Mouse (Mus musculus) MEL (cell line): ENCODE measurements around the gene Chst15. TPM values are rescaled to one million over a fixed set of nuclear protein-coding genes. Genes with fewer than 3 reads are reported as not detected.

Source experiments
- DNase-seq: peaks from one replicate; pipeline ENCODE4 v3.0.0; 2011; ENCODE audit warnings: low read depth, low spot score
- H3K27ac ChIP-seq: 2 replicates; pipeline ENCODE4 v1.5.1; 2012; ENCODE audit warnings: low read depth, mild to moderate bottlenecking, control low read depth, low read length, moderate library complexity; ENCODE audit not compliant: control insufficient read depth
- H3K27me3 ChIP-seq, 2 experiments: fragments of 150-350 bp in 1 of 2; sonication (generic) in 1 of 2; 2 replicates each; pipeline ENCODE4 v1.6.1; 2012; ENCODE audit warnings: low read length in 2 of 2, mild to moderate bottlenecking in 2 of 2, improper control_type of control experiment in 1 of 2, moderate library complexity in 1 of 2; ENCODE audit not compliant: insufficient read depth in 2 of 2, control insufficient read depth in 1 of 2
- H3K36me3 ChIP-seq, 2 experiments: 2 replicates each; pipeline ENCODE4 v1.6.1; 2012 to 2014; ENCODE audit warnings: low read length in 2 of 2, improper control_type of control experiment in 1 of 2, inconsistent platforms in 1 of 2, mild to moderate bottlenecking in 1 of 2; ENCODE audit not compliant: insufficient read depth in 2 of 2, control insufficient read depth in 1 of 2
- H3K4me1 ChIP-seq, 2 experiments: fragments of 150-350 bp in 1 of 2; sonication (generic) in 1 of 2; 2 replicates each; pipeline ENCODE4 v1.6.1; 2012; ENCODE audit warnings: low read length in 2 of 2, improper control_type of control experiment in 1 of 2, mild to moderate bottlenecking in 1 of 2; ENCODE audit not compliant: insufficient read depth in 2 of 2, control insufficient read depth in 1 of 2
- H3K4me3 ChIP-seq, 2 experiments: fragments of 150-350 bp in 1 of 2; sonication (generic) in 1 of 2; 2 replicates each; pipeline ENCODE4 v1.5.1; 2012; ENCODE audit warnings: low read depth in 2 of 2, low read length in 2 of 2, mild to moderate bottlenecking in 2 of 2, moderate library complexity in 2 of 2, control low read depth in 1 of 2, improper control_type of control experiment in 1 of 2; ENCODE audit not compliant: control insufficient read depth in 1 of 2, insufficient read depth in 1 of 2
- H3K79me2 ChIP-seq: 2 replicates; pipeline ENCODE4 v1.6.1; 2012; ENCODE audit warnings: mild to moderate bottlenecking, low read length, moderate library complexity; ENCODE audit not compliant: control insufficient read depth, poor library complexity, insufficient read depth
- H3K9ac ChIP-seq: 2 replicates; pipeline ENCODE4 v1.6.1; 2012; ENCODE audit warnings: low read depth, mild to moderate bottlenecking, control low read depth, low read length, moderate library complexity; ENCODE audit not compliant: control insufficient read depth, poor library complexity, severe bottlenecking
- H3K9me3 ChIP-seq: fragments of 150-350 bp; sonication (generic); replicated peaks from 2 replicates; pipeline ENCODE4 v1.6.1; 2012; ENCODE audit warnings: mild to moderate bottlenecking, low read length, improper control_type of control experiment, moderate library complexity; ENCODE audit not compliant: insufficient read depth
- BHLHE40 ChIP-seq: IDR thresholded peaks from 2 replicates; pipeline ENCODE4 v1.6.1; 2012; ENCODE audit warnings: low read depth, mild to moderate bottlenecking, inconsistent platforms, low read length, improper control_type of control experiment, borderline replicate concordance
- CTCF ChIP-seq, 3 experiments: IDR thresholded peaks in 2 of 3; conservative IDR thresholded peaks in 1 of 3; 2 replicates each; pipeline ENCODE4 v1.5.1; 2011 to 2012; ENCODE audit warnings: low read length in 3 of 3, low read depth in 2 of 3, mild to moderate bottlenecking in 2 of 3, improper control_type of control experiment in 1 of 3, inconsistent platforms in 1 of 3, mixed read lengths in 1 of 3, moderate library complexity in 1 of 3; ENCODE audit not compliant: control insufficient read depth in 1 of 3, insufficient read depth in 1 of 3, poor library complexity in 1 of 3, severe bottlenecking in 1 of 3
- E2F4 ChIP-seq: IDR thresholded peaks from 2 replicates; pipeline ENCODE4 v1.6.1; 2011; ENCODE audit warnings: low read depth, low read length, improper control_type of control experiment, borderline replicate concordance
- ELF1 ChIP-seq: IDR thresholded peaks from 2 replicates; pipeline ENCODE4 v1.6.1; 2014; ENCODE audit warnings: low read depth, mild to moderate bottlenecking, inconsistent platforms, low read length, improper control_type of control experiment, moderate library complexity
- ETS1 ChIP-seq: IDR thresholded peaks from 2 replicates; pipeline ENCODE4 v1.6.1; 2012; ENCODE audit warnings: low read depth, mild to moderate bottlenecking, inconsistent platforms, low read length, improper control_type of control experiment, moderate library complexity
- KAT2A ChIP-seq: conservative IDR thresholded peaks from 2 replicates; pipeline ENCODE4 v1.6.1; 2012; ENCODE audit warnings: low read depth, low read length, improper control_type of control experiment, inconsistent platforms
- MAFK ChIP-seq: IDR thresholded peaks from 2 replicates; pipeline ENCODE4 v1.6.1; 2011; ENCODE audit warnings: low read depth, mild to moderate bottlenecking, low read length, improper control_type of control experiment, borderline replicate concordance
- MAZ ChIP-seq: IDR thresholded peaks from 2 replicates; pipeline ENCODE4 v1.6.1; 2012; ENCODE audit warnings: low read depth, mild to moderate bottlenecking, inconsistent platforms, low read length, improper control_type of control experiment
- MXI1 ChIP-seq: IDR thresholded peaks from 2 replicates; pipeline ENCODE4 v1.6.1; 2011; ENCODE audit warnings: mild to moderate bottlenecking, low read depth, low read length, improper control_type of control experiment
- NELFE ChIP-seq: IDR thresholded peaks from 2 replicates; pipeline ENCODE4 v1.6.1; 2011; ENCODE audit warnings: low read depth, low read length, improper control_type of control experiment
- POLR2AphosphoS2 ChIP-seq: IDR thresholded peaks from 2 replicates; pipeline ENCODE4 v1.6.1; 2011; ENCODE audit warnings: low read length, improper control_type of control experiment
- POLR2AphosphoS5 ChIP-seq: IDR thresholded peaks from 2 replicates; pipeline ENCODE4 v1.6.1; 2012; ENCODE audit warnings: low read depth, borderline replicate concordance, mild to moderate bottlenecking, inconsistent platforms, low read length, moderate library complexity, mixed read lengths
- SIN3A ChIP-seq: IDR thresholded peaks from 2 replicates; pipeline ENCODE4 v1.6.1; 2012; ENCODE audit warnings: low read length, improper control_type of control experiment, inconsistent platforms
- SMC3 ChIP-seq: IDR thresholded peaks from 2 replicates; pipeline ENCODE4 v1.6.1; 2011; ENCODE audit warnings: low read depth, low read length, improper control_type of control experiment
- TBP ChIP-seq: IDR thresholded peaks from 2 replicates; pipeline ENCODE4 v1.8.0; 2011; ENCODE audit warnings: low read depth, low read length, improper control_type of control experiment
- USF1 ChIP-seq: IDR thresholded peaks from 2 replicates; pipeline ENCODE4 v1.6.1; 2014; ENCODE audit warnings: low read depth, mild to moderate bottlenecking, inconsistent platforms, low read length, improper control_type of control experiment, moderate library complexity
- ZC3H11A ChIP-seq: IDR thresholded peaks from 2 replicates; pipeline ENCODE4 v1.6.1; 2012; ENCODE audit warnings: low read depth, mild to moderate bottlenecking, inconsistent platforms, low read length, improper control_type of control experiment
- ZMIZ1 ChIP-seq: IDR thresholded peaks from 2 replicates; pipeline ENCODE4 v1.6.1; 2012; ENCODE audit warnings: low read depth, mild to moderate bottlenecking, inconsistent platforms, low read length, improper control_type of control experiment, moderate library complexity
- polyA plus RNA-seq, 2 experiments: library from polyadenylated mRNA; stranded (reverse) in 1 of 2; unstranded in 1 of 2; fragments of >175 nt in 1 of 2; fragments of >200 nt in 1 of 2; gene quantifications; 2 replicates each; pipeline versions ENCODE4 v1.2.1 to v1.2.4; 2012; ENCODE audit warnings: low replicate concordance in 2 of 2, low read depth in 1 of 2; ENCODE audit not compliant: insufficient read length in 2 of 2, insufficient read depth in 1 of 2, missing spikeins in 1 of 2
- total RNA-seq: library from RNA; depleted of rRNA; stranded (reverse); fragments of 300-350 nt; gene quantifications from 2 replicates; pipeline ENCODE4 v1.2.3, GENCODE M21; 2012

Chst15 gene
- total and polyA plus RNA-seq, 3 experiments: 14.9 to 18.1 TPM; not detected in 1

DNA sequence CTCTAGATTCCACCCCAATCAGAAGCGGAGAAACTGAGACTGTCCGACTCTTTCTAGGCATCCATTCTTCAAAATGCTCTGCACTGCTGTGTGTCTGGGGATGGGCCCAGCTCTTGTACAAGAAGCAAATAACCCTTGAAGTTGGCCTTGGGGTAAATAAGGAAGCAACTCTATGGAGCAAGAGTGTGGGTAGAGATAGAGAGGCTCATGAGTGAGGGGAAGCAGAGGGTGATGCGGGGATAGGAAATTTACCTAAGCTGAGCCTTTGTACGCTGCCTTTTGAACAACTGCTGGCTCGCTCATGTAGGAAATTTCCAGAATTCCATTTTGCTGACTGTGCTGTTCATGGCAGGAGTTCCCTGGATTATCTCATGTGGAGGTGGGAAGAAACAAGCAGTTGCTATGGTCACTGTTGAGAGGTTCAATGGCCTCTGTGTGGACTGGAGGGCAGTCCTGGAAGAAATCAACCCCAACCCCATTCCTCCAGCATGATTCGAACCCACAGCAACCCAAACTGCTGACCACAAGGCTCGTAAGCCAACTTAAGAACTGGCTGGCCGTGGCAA, 89.9 kb downstream of the Chst15 start:
- H3K9ac ChIP-seq: no peak overlapping the region
- H3K79me2 ChIP-seq: no peaks in the 10 kb centered on the region
- H3K4me1 ChIP-seq: peaks cover 4 to 22% of the 10 kb centered on the region in 2 experiments; a peak in 3 of 4 replicates
- H3K27ac ChIP-seq: 0 out of 2 replicates have a peak overlapping the region, but pooled peaks have one; percentile 11
- no peaks in the 10 kb centered on the region for H3K9me3 ChIP-seq
- DNase-seq: peak; percentile 58
- H3K4me3 ChIP-seq: no peak overlapping the region
- no peaks in the 10 kb centered on the region for H3K27me3 ChIP-seq
- H3K36me3 ChIP-seq: peaks cover 0 to 5% of the 10 kb centered on the region in 2 experiments; a peak in 2 of 4 replicates
- TF ChIP-seq ETS1 (no peak), MXI1 (no peak), MAZ (no peak), USF1 (no peak), ELF1 (no peak), SMC3 (0 out of 2 replicates have a peak, but pooled peaks have one; percentile 1), MAFK (peak; percentile 48; the same call in 1 of the 2 replicates), TBP (no peak), KAT2A (no peak), ZMIZ1 (no peak), POLR2AphosphoS5 (no peak), BHLHE40 (no peak), NELFE (no peak), E2F4 (no peak), SIN3A (no peak)
- TF ChIP-seq, all 39 proteins: peak for 2

DNA sequence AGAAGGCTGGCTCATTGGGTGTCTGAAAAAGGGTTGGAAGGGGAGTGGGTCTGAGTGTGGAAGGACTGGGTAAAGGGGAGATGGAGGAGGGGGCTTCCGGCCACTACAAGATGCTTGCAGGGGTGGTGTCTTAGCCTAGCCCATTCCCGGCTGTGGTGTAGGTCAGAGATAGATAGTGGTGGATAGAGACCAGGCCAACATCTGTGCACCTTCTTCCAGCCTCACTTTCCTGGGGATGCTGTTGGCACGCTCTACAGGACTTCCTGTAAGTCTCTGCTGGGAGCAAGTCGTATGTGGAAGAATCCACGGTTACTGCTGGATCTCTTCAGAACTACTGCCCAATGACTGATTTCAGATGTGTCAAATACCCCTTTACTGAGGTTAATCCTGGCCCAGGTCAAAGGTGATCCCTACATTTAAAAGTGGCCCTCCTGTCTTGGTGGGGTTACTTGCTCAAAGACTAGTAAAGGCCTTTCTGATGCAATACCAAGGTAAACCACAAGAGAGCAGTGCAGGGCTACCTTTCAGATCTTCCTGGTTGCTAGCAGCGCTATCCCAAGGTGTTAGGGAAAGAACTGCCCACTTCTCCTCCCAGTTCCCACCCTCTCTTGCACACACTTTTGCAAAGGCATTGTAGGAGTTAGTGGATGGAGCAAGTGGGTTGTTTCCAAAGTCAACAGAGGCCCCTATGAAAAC, 90.5 kb downstream of the Chst15 start:
- Histone ChIP-seq H3K4me1 (peaks cover 3 to 16% of the 10 kb centered on the region in 2 experiments; a peak in 3 of 4 replicates), H3K9ac (no peak overlapping the region), H3K27ac (0 out of 2 replicates have a peak overlapping the region, but pooled peaks have one; percentile 11)
- DNase-seq: peak; percentile 89
- TF ChIP-seq SMC3: peak; percentile 99
- peak; percentile 99 for TF ChIP-seq ZC3H11A
- peak; percentile 78 to 99 (median 92) for TF ChIP-seq CTCF (IDR thresholded peaks at IDR 0.05 in 2 of 3, conservative IDR thresholded peaks at IDR 0.05 in 1 of 3; ENCODE audit: control insufficient read depth in 1 of 3, insufficient read depth in 1 of 3, low read depth in 2 of 3, low read length in 3 of 3, poor library complexity in 1 of 3, severe bottlenecking in 1 of 3)
- TF ChIP-seq POLR2AphosphoS2: no peak
- TF ChIP-seq, all 39 proteins: peak for 3
- no peaks in the 10 kb centered on the region for H3K9me3 ChIP-seq
- no peaks in the 10 kb centered on the region for H3K79me2 ChIP-seq
- H3K4me3 ChIP-seq: no peak overlapping the region
- H3K36me3 ChIP-seq: peaks cover 0 to 3% of the 10 kb centered on the region in 2 experiments; a peak in 1 of 4 replicates
- no peaks in the 10 kb centered on the region for H3K27me3 ChIP-seq
